In genomic region chr5:103735411-103736112, GRCm38 (mm10) we compare ENCODE assay signal across 15 mouse cellular contexts. TPM values are rescaled to one million over a fixed set of nuclear protein-coding genes. Genes with fewer than 3 reads are reported as not detected.
DNase-seq lines count a peak whose midpoint lies in the region; ATAC-seq and TF ChIP-seq lines count a peak whose summit lies in the region.
"Had no signal": no experiment of that assay in that cellular context is flagged by ENCODE, and none has a peak within 500 bp of the region (broad histone marks: within the 10 kb centered on the region; RNA-seq: fewer than 3 reads in every experiment).

No protein-coding gene starts in this region.

- no peak for DNase-seq in liver, embryonic 11.5 days (ENCODE audit: low spot score)
- no peak for DNase-seq in MEL (ENCODE audit: low read depth, low spot score)
- peak; percentile 75 for DNase-seq in lung, postnatal 25 days (ENCODE audit: low spot score)
- no peak for DNase-seq in limb, embryonic 10.5 days (ENCODE audit: low spot score)
- DNase-seq in adrenal gland, adult 2 months = no peak
- DNase-seq in gastrocnemius, postnatal 10 days = no peak
- DNase-seq: cerebellum, adult 2 months; embryo, embryonic 11 days; thymus, postnatal 25 days had no signal

- H3K4me2 ChIP-seq in liver, embryonic 15.5 days = no peak overlapping the region
- H3K4me2 ChIP-seq in liver, embryonic 11.5 days = no peak overlapping the region
- no peak overlapping the region for H3K4me2 ChIP-seq in kidney, embryonic 15.5 days
- H3K4me2 ChIP-seq: hindbrain, embryonic 14.5 days; limb, embryonic 13.5 days had no signal

- H3K27me3 ChIP-seq in liver, embryonic 15.5 days = no peaks in the 10 kb centered on the region
- H3K27me3 ChIP-seq in liver, embryonic 11.5 days (replicated peaks; ENCODE audit: control insufficient read depth, insufficient read depth, low read length) = no peaks in the 10 kb centered on the region
- H3K27me3 ChIP-seq in MEL (ENCODE audit: control insufficient read depth in 1 of 2, insufficient read depth in 2 of 2, low read length in 2 of 2) = no peaks in the 10 kb centered on the region
- no peaks in the 10 kb centered on the region for H3K27me3 ChIP-seq in kidney, embryonic 15.5 days
- no peaks in the 10 kb centered on the region for H3K27me3 ChIP-seq in limb, embryonic 10.5 days (ENCODE audit: low read depth, poor library complexity, severe bottlenecking)
- H3K27me3 ChIP-seq: limb, embryonic 13.5 days had no signal

- peaks cover 80% of the 10 kb centered on the region for H3K4me1 ChIP-seq in liver, embryonic 15.5 days (replicated peaks)
- peaks cover 33% of the 10 kb centered on the region for H3K4me1 ChIP-seq in liver, embryonic 11.5 days (replicated peaks; ENCODE audit: control insufficient read depth, insufficient read depth, low read length)
- H3K4me1 ChIP-seq in MEL (ENCODE audit: control insufficient read depth in 1 of 2, insufficient read depth in 2 of 2, low read length in 2 of 2) = peaks cover 2 to 27% of the 10 kb centered on the region in 2 experiments
- peaks cover 35% of the 10 kb centered on the region for H3K4me1 ChIP-seq in kidney, embryonic 15.5 days
- peaks cover 31% of the 10 kb centered on the region for H3K4me1 ChIP-seq in limb, embryonic 10.5 days
- H3K4me1 ChIP-seq: forebrain, embryonic 10.5 days had no signal

- TF ChIP-seq RAD21 in MEL (IDR thresholded peaks at IDR 0.05; ENCODE audit: low read depth, low read length) = no peak

- no peak for TF ChIP-seq CTCF in MEL (IDR thresholded peaks at IDR 0.05 in 2 of 3, conservative IDR thresholded peaks at IDR 0.05 in 1 of 3; ENCODE audit: control insufficient read depth in 1 of 3, insufficient read depth in 1 of 3, low read depth in 2 of 3, low read length in 3 of 3, poor library complexity in 1 of 3, severe bottlenecking in 1 of 3)

- H3K36me3 ChIP-seq in liver, embryonic 15.5 days (replicated peaks) = no peaks in the 10 kb centered on the region
- H3K36me3 ChIP-seq in liver, embryonic 11.5 days (ENCODE audit: control insufficient read depth, insufficient read depth, low read length) = no peaks in the 10 kb centered on the region
- peaks cover 0 to 34% of the 10 kb centered on the region in 2 experiments; a peak in 2 of 4 replicates for H3K36me3 ChIP-seq in MEL (ENCODE audit: control insufficient read depth in 1 of 2, insufficient read depth in 2 of 2, low read length in 2 of 2)
- no peaks in the 10 kb centered on the region for H3K36me3 ChIP-seq in kidney, embryonic 15.5 days
- no peaks in the 10 kb centered on the region for H3K36me3 ChIP-seq in limb, embryonic 10.5 days
- H3K36me3 ChIP-seq: forebrain, embryonic 10.5 days; limb, embryonic 13.5 days had no signal

- peak overlapping the region; percentile 98 for H3K27ac ChIP-seq in liver, embryonic 15.5 days (replicated peaks)
- no peak overlapping the region for H3K27ac ChIP-seq in liver, embryonic 11.5 days (ENCODE audit: low read depth, low read length)
- no peak overlapping the region for H3K27ac ChIP-seq in MEL (ENCODE audit: control insufficient read depth, low read depth, low read length)
- H3K27ac ChIP-seq in kidney, embryonic 15.5 days = peak overlapping the region; percentile 72
- H3K27ac ChIP-seq in limb, embryonic 10.5 days = no peak overlapping the region
- H3K27ac ChIP-seq: forebrain, embryonic 10.5 days; hindbrain, embryonic 14.5 days; limb, embryonic 13.5 days had no signal

- no peaks in the 10 kb centered on the region for H3K79me2 ChIP-seq in MEL (ENCODE audit: control insufficient read depth, insufficient read depth, low read length, poor library complexity)

- no peak overlapping the region for H3K9ac ChIP-seq in liver, embryonic 15.5 days
- H3K9ac ChIP-seq in liver, embryonic 11.5 days (ENCODE audit: low read depth, low read length) = no peak overlapping the region
- no peak overlapping the region for H3K9ac ChIP-seq in MEL (ENCODE audit: control insufficient read depth, low read depth, low read length, poor library complexity, severe bottlenecking)
- H3K9ac ChIP-seq in kidney, embryonic 15.5 days = no peak overlapping the region
- H3K9ac ChIP-seq: hindbrain, embryonic 14.5 days; limb, embryonic 13.5 days had no signal

- TF ChIP-seq EP300 in MEL (IDR thresholded peaks at IDR 0.05; ENCODE audit: low read depth in 1 of 2, low read length in 2 of 2) = no peak

- H3K4me3 ChIP-seq in liver, embryonic 15.5 days (replicated peaks) = no peak overlapping the region
- no peak overlapping the region for H3K4me3 ChIP-seq in liver, embryonic 11.5 days (ENCODE audit: low read depth, low read length)
- no peak overlapping the region for H3K4me3 ChIP-seq in MEL (ENCODE audit: control insufficient read depth in 1 of 2, insufficient read depth in 1 of 2, low read depth in 2 of 2, low read length in 2 of 2)
- no peak overlapping the region for H3K4me3 ChIP-seq in kidney, embryonic 15.5 days (replicated peaks)
- no peak overlapping the region for H3K4me3 ChIP-seq in limb, embryonic 10.5 days
- H3K4me3 ChIP-seq: forebrain, embryonic 10.5 days; limb, embryonic 13.5 days; myocyte had no signal

- no peak for TF ChIP-seq POLR2A in MEL (IDR thresholded peaks at IDR 0.05; ENCODE audit: control insufficient read depth in 1 of 2, insufficient read depth in 1 of 2, low read depth in 1 of 2, low read length in 2 of 2, poor library complexity in 1 of 2)

- H3K9me3 ChIP-seq in liver, embryonic 15.5 days (replicated peaks) = no peaks in the 10 kb centered on the region
- no peaks in the 10 kb centered on the region for H3K9me3 ChIP-seq in liver, embryonic 11.5 days (ENCODE audit: control insufficient read depth, low read length)
- no peaks in the 10 kb centered on the region for H3K9me3 ChIP-seq in MEL (replicated peaks; ENCODE audit: insufficient read depth, low read length)
- H3K9me3 ChIP-seq in kidney, embryonic 15.5 days (replicated peaks) = no peaks in the 10 kb centered on the region
- no peaks in the 10 kb centered on the region for H3K9me3 ChIP-seq in limb, embryonic 10.5 days (replicated peaks)
- H3K9me3 ChIP-seq: forebrain, embryonic 10.5 days; limb, embryonic 13.5 days had no signal

- 53% methylated on average over 5 of the region's 5 CpGs for WGBS in liver, embryonic 15.5 days (ENCODE audit: insufficient replicate concordance)
- 55% methylated on average over 5 of the region's 5 CpGs for WGBS in liver, embryonic 11.5 days
- WGBS in kidney, embryonic 15.5 days = 43% methylated on average over 5 of the region's 5 CpGs
- 68% methylated on average over 5 of the region's 5 CpGs for WGBS in limb, embryonic 10.5 days

- ATAC-seq in liver, embryonic 15.5 days (ENCODE audit: insufficient read depth) = no peak
- no peak for ATAC-seq in liver, embryonic 11.5 days (replicated peaks; ENCODE audit: low FRiP score)
- ATAC-seq in kidney, embryonic 15.5 days (replicated peaks; ENCODE audit: low FRiP score) = peak; percentile 72

TF ChIP-seq in MEL, 35 proteins besides CTCF, POLR2A, EP300 and RAD21:
- TF ChIP-seq MAX (IDR thresholded peaks at IDR 0.05; ENCODE audit: low read length) = 0 out of 2 replicates have a peak, but pooled peaks have one; percentile 16
- 0 out of 2 replicates have a peak, but pooled peaks have one; percentile 59 for TF ChIP-seq ZNF384 (IDR thresholded peaks at IDR 0.05; ENCODE audit: low read depth, low read length)
- TF ChIP-seq NRF1 (IDR thresholded peaks at IDR 0.05; ENCODE audit: insufficient read depth, low read depth, low read length, poor library complexity, severe bottlenecking) = no peak
- 0 out of 2 replicates have a peak, but pooled peaks have one; percentile 11 for TF ChIP-seq TAL1 (IDR thresholded peaks at IDR 0.05; ENCODE audit: low read length)
- TF ChIP-seq ETS1 (IDR thresholded peaks at IDR 0.05; ENCODE audit: low read depth, low read length) = peak; percentile 27; the same call in 1 of the 2 replicates

RNA-seq across cellular contexts. Expression of gene Aff1, which starts 43.4 kb away (rescaled TPM):
- 14.3 and 17.9 TPM in 2 replicates for polyA plus RNA-seq in liver, embryonic 15.5 days (2015; fragmentation: Nextera tagmentation; extraction: Ambion mirVana)
- polyA plus RNA-seq in liver, embryonic 11.5 days (2014; fragmentation: Nextera tagmentation; extraction: Ambion mirVana) = 19.3 and 19.7 TPM in 2 replicates
- 5.4 and 7.8 TPM in 2 replicates for total RNA-seq in MEL (2012; rRNA removed)
- polyA plus RNA-seq in MEL (2012; ENCODE audit: insufficient read depth in 1 of 2, insufficient read length in 2 of 2, low read depth in 1 of 2, low replicate concordance in 2 of 2, missing spikeins in 1 of 2) = 10 to 100 TPM in 1 of 2 experiments, not detected in 1; 13.4 TPM
- 12.2 and 12.3 TPM in 2 replicates for polyA plus RNA-seq in kidney, embryonic 15.5 days (2015; fragmentation: Nextera tagmentation; extraction: Ambion mirVana)
- 4.0 and 4.6 TPM in 2 replicates for polyA plus RNA-seq in limb, embryonic 10.5 days (2016; fragmentation: Nextera tagmentation; extraction: Ambion mirVana)
- 10 to 100 TPM; 32.8 to 50.0 TPM for total RNA-seq in adrenal gland, adult 2 months (2021)
- 4.3 and 5.6 TPM in 2 replicates for polyA plus RNA-seq in adrenal gland, adult 2 months (2012; rRNA removed)
- total RNA-seq in gastrocnemius, postnatal 10 days (2021) = 10 to 100 TPM; 30.0 to 31.5 TPM

Comparison
In these comparisons a context has a peak if more than half of its experiments do, and no peak if none do; other contexts are left out.
1. H3K27ac ChIP-seq: peak in liver, embryonic 15.5 days (single experiment) and kidney, embryonic 15.5 days (single experiment); none in liver, embryonic 11.5 days (single experiment), MEL (single experiment) and limb, embryonic 10.5 days (single experiment).